Mouse (Mus musculus) embryonic fibroblast, embryonic 13.5 days (primary cell): ENCODE measurements at regions not wholly inside any gene's neighbourhood (a gene's known extent, or its start where the extent isn't known, plus 50 kb on each side); places are given as distances from the start of the nearest gene placed in this dataset.

Experiments used
- CTCF ChIP-seq: IDR thresholded peaks from 2 replicates; pipeline ENCODE4 v1.5.1; 2011; ENCODE audit warnings: mild to moderate bottlenecking, control low read depth, low read length, moderate library complexity, borderline replicate concordance; ENCODE audit not compliant: insufficient read depth
- POLR2A ChIP-seq: IDR thresholded peaks from 2 replicates; pipeline ENCODE4 v1.6.1; 2011; ENCODE audit warnings: low read depth, mild to moderate bottlenecking, control low read depth, low read length, moderate library complexity

- no peak for TF ChIP-seq POLR2A
- no peak for TF ChIP-seq CTCF
Measured at GRCm38 (mm10) chr16:62407526-62408165, 379.0 kb downstream of the Nsun3 start.
